Mouse (Mus musculus): ENCODE measurements around the gene Sftpd. TPM values are rescaled to one million over a fixed set of nuclear protein-coding genes. Genes with fewer than 3 reads are reported as not detected.

The Sftpd gene
- total and polyA plus RNA-seq, 3 experiments: not detected

DNA sequence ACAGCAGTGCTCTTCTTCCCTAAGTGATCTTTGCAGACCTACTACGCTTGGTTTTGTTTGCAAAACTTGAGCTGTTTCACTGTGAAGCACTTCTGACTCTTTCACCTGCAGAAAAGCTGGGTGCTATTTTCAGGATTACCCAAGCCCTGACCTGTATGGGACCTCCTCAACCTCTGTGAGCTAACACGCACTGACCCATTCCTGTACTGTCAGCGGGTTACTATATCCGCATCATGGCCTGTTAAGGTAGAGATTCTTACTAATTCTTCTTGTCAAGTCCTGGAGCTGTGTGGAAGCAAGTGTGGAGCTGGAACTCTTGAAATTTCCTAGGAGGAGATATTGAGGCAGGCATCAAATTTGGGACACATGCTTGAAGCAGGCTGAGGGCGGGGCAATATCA lies 60.3 kb downstream of the Sftpd start:
- no peaks in the 10 kb centered on the region for H3K36me3 ChIP-seq (replicated peaks in 1 of 2; ENCODE audit: control insufficient read depth in 1 of 2, insufficient read depth in 1 of 2, low read length in 1 of 2)
- no peaks in the 10 kb centered on the region for H3K4me1 ChIP-seq (ENCODE audit: control insufficient read depth in 1 of 2, insufficient read depth in 2 of 2)
- no peak overlapping the region for H3K4me3 ChIP-seq (replicated peaks in 1 of 3; ENCODE audit: low read depth in 2 of 3, low read length in 2 of 3, poor library complexity in 1 of 3)
- TF ChIP-seq ELF1 (IDR thresholded peaks at IDR 0.05; ENCODE audit: low read depth, low read length) (no peak), NELFE (IDR thresholded peaks at IDR 0.05; ENCODE audit: low read depth, low read length) (no peak), PAX5 (IDR thresholded peaks at IDR 0.05; ENCODE audit: low read length) (no peak), UBTF (IDR thresholded peaks at IDR 0.05; ENCODE audit: low read depth, low read length) (no peak), CTCF (conservative IDR thresholded peaks at IDR 0.05 in 1 of 2, IDR thresholded peaks at IDR 0.05 in 1 of 2; ENCODE audit: low read depth in 2 of 2, low read length in 2 of 2) (no peak), USF2 (conservative IDR thresholded peaks at IDR 0.05; ENCODE audit: low read depth, low read length) (no peak), JUN (IDR thresholded peaks at IDR 0.05; ENCODE audit: insufficient read depth, low read depth, low read length) (no peak), MXI1 (IDR thresholded peaks at IDR 0.05; ENCODE audit: low read depth, low read length) (no peak), MEF2A (IDR thresholded peaks at IDR 0.05; ENCODE audit: borderline replicate concordance, low read depth, low read length) (no peak), ETS1 (conservative IDR thresholded peaks at IDR 0.05; ENCODE audit: low read depth, low read length) (no peak)
- no peak overlapping the region for H3K27ac ChIP-seq (ENCODE audit: insufficient read depth, low read depth)
- no peaks in the 10 kb centered on the region for H3K27me3 ChIP-seq (replicated peaks)
- H3K9me3 ChIP-seq (replicated peaks; ENCODE audit: low read length): no peaks in the 10 kb centered on the region
- no peak for DNase-seq (ENCODE audit: extremely low read depth)
- no peak overlapping the region for H3K4me2 ChIP-seq (ENCODE audit: insufficient read depth, low read depth, poor library complexity, severe bottlenecking)
- H3K79me2 ChIP-seq (replicated peaks; ENCODE audit: control insufficient read depth, extremely low read depth, insufficient read depth, poor library complexity, severe bottlenecking): no peaks in the 10 kb centered on the region
- H3K9ac ChIP-seq (ENCODE audit: insufficient read depth, low read depth): no peak overlapping the region
- dilution Hi-C loops (cut with MboI; ENCODE audit: extremely low pct_ligation_motif_present, extremely low pct_unique_long_range_greater_than_20kb, low sequenced_read_pairs): no loop called here
- in situ Hi-C loops (cut with MboI; ENCODE audit: low pct_ligation_motif_present, low pct_unique_long_range_greater_than_20kb, low sequenced_read_pairs): loop anchor here (5.0 kb wide), 2 partner anchors 32 to 33 kb away; no protein-coding TSS in a partner anchor

Other genes with a start within 250 kb of the Sftpd start
- 14.9 and 16.1 TPM in 2 replicates for gene Tspan14, start 218.3 kb downstream of the Sftpd start, total RNA-seq (2012; rRNA removed)
- gene Tspan14, start 218.3 kb downstream of the Sftpd start, total RNA-seq (2014; rRNA removed): 10.6 and 11.6 TPM in 2 replicates
- gene Tspan14, start 218.3 kb downstream of the Sftpd start, polyA plus RNA-seq (2012; ENCODE audit: insufficient read length, low read depth): 17.8 and 19.1 TPM in 2 replicates
- gene Fam213a, start 171.4 kb downstream of the Sftpd start, total RNA-seq (2012; rRNA removed): 15.6 and 17.1 TPM in 2 replicates
- gene Fam213a, start 171.4 kb downstream of the Sftpd start, total RNA-seq (2014; rRNA removed): 11.6 and 12.0 TPM in 2 replicates
- gene Fam213a, start 171.4 kb downstream of the Sftpd start, polyA plus RNA-seq (2012; ENCODE audit: insufficient read length, low read depth): 12.3 and 14.1 TPM in 2 replicates
- not detected in 2 replicates for gene Dydc2, start 115.9 kb downstream of the Sftpd start, total RNA-seq (2012; rRNA removed)
- gene Dydc2, start 115.9 kb downstream of the Sftpd start, total RNA-seq (2014; rRNA removed): 0.32 TPM in 1 of 2 replicates, not detected in the other
- gene Dydc2, start 115.9 kb downstream of the Sftpd start, polyA plus RNA-seq (2012; ENCODE audit: insufficient read length, low read depth): 0.67 TPM in 1 of 2 replicates, not detected in the other
- gene Dydc1, start 112.2 kb downstream of the Sftpd start, total RNA-seq (2012; rRNA removed): not detected in 2 replicates
- not detected in 2 replicates for gene Dydc1, start 112.2 kb downstream of the Sftpd start, total RNA-seq (2014; rRNA removed)
- not detected in 2 replicates for gene Dydc1, start 112.2 kb downstream of the Sftpd start, polyA plus RNA-seq (2012; ENCODE audit: insufficient read length, low read depth)
- gene Mat1a, start 80.1 kb downstream of the Sftpd start, total RNA-seq (2012; rRNA removed): not detected in 2 replicates
- gene Mat1a, start 80.1 kb downstream of the Sftpd start, total RNA-seq (2014; rRNA removed): not detected in 2 replicates
- not detected in 2 replicates for gene Mat1a, start 80.1 kb downstream of the Sftpd start, polyA plus RNA-seq (2012; ENCODE audit: insufficient read length, low read depth)
- gene Sftpa1, start 53.4 kb downstream of the Sftpd start, total RNA-seq (2012; rRNA removed): not detected in 2 replicates
- not detected in 2 replicates for gene Sftpa1, start 53.4 kb downstream of the Sftpd start, total RNA-seq (2014; rRNA removed)
- gene Sftpa1, start 53.4 kb downstream of the Sftpd start, polyA plus RNA-seq (2012; ENCODE audit: insufficient read length, low read depth): not detected in 2 replicates
- not detected in 2 replicates for gene Mbl1, start 33.7 kb downstream of the Sftpd start, total RNA-seq (2012; rRNA removed)
- not detected in 2 replicates for gene Mbl1, start 33.7 kb downstream of the Sftpd start, total RNA-seq (2014; rRNA removed)
- not detected in 2 replicates for gene Mbl1, start 33.7 kb downstream of the Sftpd start, polyA plus RNA-seq (2012; ENCODE audit: insufficient read length, low read depth)
- not detected in 2 replicates for gene Gm2832, start 93.7 kb upstream of the Sftpd start, total RNA-seq (2012; rRNA removed)
- 0.18 TPM in 1 of 2 replicates, not detected in the other for gene Gm2832, start 93.7 kb upstream of the Sftpd start, total RNA-seq (2014; rRNA removed)
- not detected in 2 replicates for gene Gm2832, start 93.7 kb upstream of the Sftpd start, polyA plus RNA-seq (2012; ENCODE audit: insufficient read length, low read depth)
- not detected in 2 replicates for gene Gm5798, start 163.5 kb upstream of the Sftpd start, total RNA-seq (2012; rRNA removed)
- gene Gm5798, start 163.5 kb upstream of the Sftpd start, total RNA-seq (2014; rRNA removed): not detected in 2 replicates
- not detected in 2 replicates for gene Gm5798, start 163.5 kb upstream of the Sftpd start, polyA plus RNA-seq (2012; ENCODE audit: insufficient read length, low read depth)
- gene Gm7945, start 201.2 kb upstream of the Sftpd start, total RNA-seq (2012; rRNA removed): not detected in 2 replicates
- gene Gm7945, start 201.2 kb upstream of the Sftpd start, total RNA-seq (2014; rRNA removed): not detected in 2 replicates
- gene Gm7945, start 201.2 kb upstream of the Sftpd start, polyA plus RNA-seq (2012; ENCODE audit: insufficient read length, low read depth): not detected in 2 replicates
- not detected in 2 replicates for gene Gm6482, start 223.1 kb upstream of the Sftpd start, total RNA-seq (2012; rRNA removed)
- not detected in 2 replicates for gene Gm6482, start 223.1 kb upstream of the Sftpd start, total RNA-seq (2014; rRNA removed)
- not detected in 2 replicates for gene Gm6482, start 223.1 kb upstream of the Sftpd start, polyA plus RNA-seq (2012; ENCODE audit: insufficient read length, low read depth)